Mouse (Mus musculus) heart, embryonic 16.5 days (tissue): ENCODE data around the gene 4930402H24Rik. TPM values are rescaled to one million over a fixed set of nuclear protein-coding genes. Genes with fewer than 3 reads are reported as not detected.

Source experiments
- ATAC-seq: fragments of 200-750 bp; cut with Nextera tagmentation; replicated peaks from 2 replicates; pipeline ENCODE4 v1.8.0; 2017; ENCODE audit warnings: moderate number of reproducible peaks; ENCODE audit not compliant: insufficient read depth, low FRiP score; ENCODE audit errors: extremely low read depth
- H3K27ac ChIP-seq: fragments of 300-500 bp; sonication (generic); 2 replicates; pipeline ENCODE4 v1.5.1; 2014; ENCODE audit warnings: mild to moderate bottlenecking, low read length, control low read depth, moderate library complexity
- H3K27me3 ChIP-seq: fragments of 300-500 bp; sonication (generic); 2 replicates; pipeline ENCODE4 v1.6.1; 2014; ENCODE audit warnings: low read length, mixed read lengths; ENCODE audit not compliant: control insufficient read depth, insufficient read depth
- H3K36me3 ChIP-seq: fragments of 300-500 bp; sonication (generic); 2 replicates; pipeline ENCODE4 v1.6.1; 2014; ENCODE audit not compliant: control insufficient read depth, insufficient read depth
- H3K4me1 ChIP-seq: fragments of 300-500 bp; sonication (generic); 2 replicates; pipeline ENCODE4 v1.6.1; 2014; ENCODE audit warnings: low read length, mixed read lengths; ENCODE audit not compliant: control insufficient read depth, insufficient read depth
- H3K4me2 ChIP-seq: fragments of 300-500 bp; sonication (generic); 2 replicates; pipeline ENCODE4 v1.6.1; 2014; ENCODE audit warnings: low read depth, mild to moderate bottlenecking, control low read depth, low read length
- H3K4me3 ChIP-seq: fragments of 300-500 bp; sonication (generic); 2 replicates; pipeline ENCODE4 v1.5.1; 2014; ENCODE audit warnings: mild to moderate bottlenecking, control low read depth, low read length
- H3K9ac ChIP-seq: fragments of 300-500 bp; sonication (generic); 2 replicates; pipeline ENCODE4 v1.6.1; 2014; ENCODE audit warnings: low read length, control low read depth
- H3K9me3 ChIP-seq: fragments of 300-500 bp; sonication (generic); replicated peaks from 2 replicates; pipeline ENCODE4 v1.6.1; 2016; ENCODE audit warnings: low read length; ENCODE audit not compliant: control insufficient read depth
- WGBS: fragments of 180-500 bp; shearing (Covaris S2); extraction: QIAGEN DNeasy Blood & Tissue Kit; methylation state at CpG from one replicate; pipeline ENCODE4 v1.1.7; 2014; 5-methylcytosine and 5-hydroxymethylcytosine counted together
- polyA plus RNA-seq: library from polyadenylated mRNA; unstranded; fragments of >200 nt; fragmentation: Nextera tagmentation; extraction: Ambion mirVana; gene quantifications from 2 replicates; pipeline ENCODE4 v1.2.1, GENCODE M21; 2015

4930402H24Rik gene
- polyA plus RNA-seq, 1 experiment from 2014 or later, result 51.5 TPM

DNA sequence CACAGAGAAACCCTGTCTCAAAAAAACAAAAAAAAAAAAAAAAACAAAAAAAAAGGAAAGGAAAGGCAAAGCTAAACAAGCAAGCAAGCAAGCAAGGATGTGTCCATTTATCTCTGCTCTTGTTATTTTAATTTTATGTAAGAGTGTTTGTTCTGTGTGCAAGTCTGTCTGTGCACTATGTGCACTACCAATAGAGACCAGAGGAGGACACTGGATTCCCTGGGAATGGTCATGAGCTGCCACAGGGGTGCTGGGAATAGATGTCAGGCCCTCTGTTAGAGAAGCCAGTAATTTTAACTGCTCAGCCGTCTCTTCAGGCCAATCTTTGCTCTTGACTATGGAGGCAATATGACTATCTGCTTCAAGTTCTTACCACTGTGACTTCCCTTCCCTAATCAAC lies 162.6 kb downstream of the 4930402H24Rik start:
- WGBS, result 100% methylated on average over 1 of the region's 1 CpGs
- Histone ChIP-seq H3K4me3 (no peak overlapping the region), H3K9me3 (peaks cover 4% of the 10 kb centered on the region), H3K27ac (no peak overlapping the region), H3K36me3 (peaks cover 92% of the 10 kb centered on the region), H3K9ac (no peak overlapping the region), H3K27me3 (no peaks in the 10 kb centered on the region), H3K4me2 (no peak overlapping the region), H3K4me1 (no peaks in the 10 kb centered on the region)
- ATAC-seq, result no peak

- Histone ChIP-seq H3K4me3 (no peak overlapping the region), H3K9me3 (peaks cover 4% of the 10 kb centered on the region; the same call in 1 of the 2 replicates), H3K4me1 (no peaks in the 10 kb centered on the region), H3K27me3 (no peaks in the 10 kb centered on the region), H3K4me2 (no peak overlapping the region), H3K36me3 (peaks cover 79% of the 10 kb centered on the region), H3K9ac (no peak overlapping the region), H3K27ac (no peak overlapping the region)
- no peak for ATAC-seq
- 60% methylated on average over 4 of the region's 4 CpGs for WGBS
These were observed 166.1 kb downstream of the 4930402H24Rik start for GRCm38 (mm10) chr2:130740096-130740495.

DNA sequence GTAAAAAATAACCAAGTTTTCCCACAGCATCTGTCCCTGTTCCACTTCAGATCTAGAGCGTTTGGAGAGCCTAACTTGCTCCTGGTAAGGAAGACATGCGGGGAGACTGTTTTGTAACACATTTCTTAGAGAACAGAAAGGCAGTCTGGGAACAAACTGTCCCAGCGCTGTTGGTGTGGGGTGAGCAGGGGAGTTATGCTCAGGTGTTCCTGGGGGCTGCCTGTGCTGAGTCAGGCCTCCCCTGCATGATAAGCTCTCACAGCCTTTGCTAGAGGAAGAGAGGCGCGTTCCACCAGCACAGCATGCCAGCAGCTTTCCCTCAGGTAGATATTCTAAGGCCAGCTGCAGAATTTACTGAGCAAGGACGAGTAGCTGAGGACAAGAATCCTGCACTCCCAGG lies 168.2 kb downstream of the 4930402H24Rik start:
- Histone ChIP-seq H3K27ac (no peak overlapping the region), H3K4me3 (no peak overlapping the region), H3K9me3 (no peaks in the 10 kb centered on the region), H3K27me3 (no peaks in the 10 kb centered on the region), H3K4me2 (no peak overlapping the region), H3K4me1 (no peaks in the 10 kb centered on the region), H3K36me3 (peaks cover 64% of the 10 kb centered on the region), H3K9ac (no peak overlapping the region)
- no peak for ATAC-seq
- 78% methylated on average over 6 of the region's 6 CpGs for WGBS

DNA sequence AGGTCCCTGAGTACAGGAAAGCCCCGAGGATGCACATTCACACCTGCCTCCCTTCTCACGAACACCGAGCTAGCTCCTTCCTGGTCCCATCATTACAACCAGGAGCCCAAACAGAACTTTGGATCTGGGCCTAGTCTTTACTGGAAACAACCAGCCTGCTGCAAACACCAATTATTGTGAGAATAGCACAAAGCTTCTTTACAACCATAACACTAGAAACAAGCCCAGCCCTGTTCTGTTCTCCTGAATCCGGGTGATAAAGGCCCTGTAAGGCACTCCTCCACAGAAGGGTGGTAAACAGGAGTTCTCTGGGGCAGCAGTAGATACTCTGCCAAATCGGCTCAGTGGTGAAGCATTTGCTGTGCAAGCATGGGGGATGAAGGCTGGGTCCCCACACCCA lies 170.9 kb downstream of the 4930402H24Rik start:
- no peak overlapping the region for H3K4me2 ChIP-seq
- H3K27ac ChIP-seq, result no peak overlapping the region
- H3K4me3 ChIP-seq, result no peak overlapping the region
- no peak for ATAC-seq
- peaks cover 59% of the 10 kb centered on the region for H3K36me3 ChIP-seq
- 79% methylated on average over 5 of the region's 5 CpGs for WGBS
- H3K4me1 ChIP-seq, result no peaks in the 10 kb centered on the region
- H3K27me3 ChIP-seq, result no peaks in the 10 kb centered on the region
- no peaks in the 10 kb centered on the region for H3K9me3 ChIP-seq
- no peak overlapping the region for H3K9ac ChIP-seq

DNA sequence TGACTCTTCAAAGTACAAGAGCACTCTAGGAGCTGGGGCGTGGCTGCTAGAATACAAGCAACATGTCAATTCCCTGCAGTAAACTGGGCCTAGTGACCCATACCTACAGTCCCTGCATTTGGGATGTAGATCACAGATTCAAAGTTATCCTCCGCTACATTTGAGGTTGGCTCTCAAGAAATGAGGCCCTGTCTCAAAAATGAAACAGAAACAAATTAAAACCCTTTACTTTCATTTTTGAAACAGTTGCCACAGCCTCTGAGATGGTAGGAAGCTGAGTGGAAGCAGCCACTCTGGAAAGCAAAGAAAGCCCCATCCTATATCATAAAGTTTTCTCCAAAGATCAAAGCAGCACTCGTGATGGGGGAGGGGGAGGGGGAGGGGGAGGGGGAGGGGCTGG lies 172.8 kb downstream of the 4930402H24Rik start:
- no peak overlapping the region for H3K27ac ChIP-seq
- 81% methylated on average over 3 of the region's 3 CpGs for WGBS
- no peak overlapping the region for H3K9ac ChIP-seq
- no peaks in the 10 kb centered on the region for H3K9me3 ChIP-seq
- no peaks in the 10 kb centered on the region for H3K27me3 ChIP-seq
- no peak overlapping the region for H3K4me2 ChIP-seq
- peaks cover 61% of the 10 kb centered on the region for H3K36me3 ChIP-seq
- no peak for ATAC-seq
- no peaks in the 10 kb centered on the region for H3K4me1 ChIP-seq
- H3K4me3 ChIP-seq, result no peak overlapping the region

DNA sequence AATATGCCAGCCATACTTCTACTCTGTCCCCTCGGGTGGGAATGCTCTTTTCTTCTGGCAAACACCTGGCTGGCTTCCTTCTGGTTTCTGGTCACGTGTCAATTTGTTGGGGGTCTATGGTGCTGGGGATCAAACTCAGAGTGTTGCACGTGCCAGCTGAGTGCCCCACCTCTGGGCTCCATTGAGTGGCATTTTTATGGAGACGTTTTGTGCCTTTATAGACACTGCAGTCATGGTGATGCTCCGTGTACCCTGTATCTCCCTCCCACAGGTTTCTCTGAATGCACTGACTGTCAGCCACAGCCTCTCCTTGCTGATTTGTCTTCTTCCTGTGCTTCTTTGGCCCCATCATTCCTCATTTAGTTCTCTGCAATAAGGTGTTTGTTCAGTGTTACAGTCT lies 174.4 kb downstream of the 4930402H24Rik start:
- Histone ChIP-seq H3K4me2 (no peak overlapping the region), H3K36me3 (peaks cover 65% of the 10 kb centered on the region), H3K4me3 (no peak overlapping the region), H3K27ac (no peak overlapping the region), H3K27me3 (no peaks in the 10 kb centered on the region), H3K4me1 (no peaks in the 10 kb centered on the region), H3K9ac (no peak overlapping the region), H3K9me3 (0 out of 2 replicates have a peak, but pooled peaks cover 3% of the 10 kb centered on the region)
- ATAC-seq, result no peak
- 70% methylated on average over 5 of the region's 5 CpGs for WGBS

DNA sequence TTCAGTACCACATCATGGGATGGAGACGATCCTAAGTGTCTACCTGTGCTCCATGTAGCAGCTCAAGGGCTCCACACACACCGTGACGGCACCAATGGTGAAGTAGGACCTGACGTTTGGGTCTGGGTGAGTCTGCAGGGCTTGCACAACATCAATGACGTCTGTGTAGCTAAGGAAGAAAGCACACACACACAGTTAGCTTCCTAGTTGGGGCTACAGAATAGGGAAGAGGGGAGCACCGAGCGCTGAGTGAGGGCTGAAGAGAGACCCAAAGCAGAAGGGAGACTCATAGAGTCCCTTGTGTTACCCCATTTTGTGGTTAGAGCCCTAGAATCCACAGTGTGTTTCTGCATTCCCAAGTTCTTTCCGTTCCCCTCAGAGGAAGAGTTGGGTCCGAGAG lies 175.5 kb downstream of the 4930402H24Rik start:
- H3K4me1 ChIP-seq, result no peaks in the 10 kb centered on the region
- H3K9ac ChIP-seq, result no peak overlapping the region
- H3K4me3 ChIP-seq, result no peak overlapping the region
- WGBS, result 84% methylated on average over 9 of the region's 9 CpGs
- H3K4me2 ChIP-seq, result no peak overlapping the region
- 0 out of 2 replicates have a peak, but pooled peaks cover 3% of the 10 kb centered on the region for H3K9me3 ChIP-seq
- no peaks in the 10 kb centered on the region for H3K27me3 ChIP-seq
- peaks cover 68% of the 10 kb centered on the region for H3K36me3 ChIP-seq
- no peak for ATAC-seq
- no peak overlapping the region for H3K27ac ChIP-seq

DNA sequence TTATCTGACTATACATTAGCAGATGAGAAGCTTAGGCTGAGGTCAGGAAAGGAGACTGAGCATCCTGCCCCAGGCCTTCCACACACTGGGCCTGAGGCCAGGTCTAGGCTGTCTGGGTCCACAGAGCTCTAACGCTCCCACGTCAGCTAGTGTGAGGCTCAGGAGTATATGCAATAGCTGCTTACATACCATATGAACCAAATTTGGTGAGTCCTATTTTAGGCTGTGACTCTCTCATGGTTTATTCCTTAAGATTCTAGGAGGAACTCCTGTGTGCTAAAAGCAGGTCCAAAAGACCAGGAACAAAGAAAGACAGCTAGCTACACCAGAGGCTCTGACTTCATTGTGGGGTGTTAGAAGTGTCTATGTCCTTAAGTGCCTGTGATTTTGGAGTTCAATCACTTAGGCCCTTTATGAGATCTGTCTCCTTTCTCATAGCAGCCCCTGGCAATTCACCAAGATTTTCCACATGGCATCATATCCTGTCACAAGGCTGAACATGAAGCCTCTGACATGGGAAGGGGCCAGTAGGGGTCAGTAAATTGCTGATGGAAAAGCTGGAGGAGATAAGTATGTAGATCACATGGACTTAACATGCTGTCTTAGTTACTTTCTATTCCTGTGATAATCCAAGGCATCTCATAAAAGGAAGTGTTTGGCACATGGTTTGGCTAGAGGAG lies 177.2 kb downstream of the 4930402H24Rik start:
- ATAC-seq, result no peak
- Histone ChIP-seq H3K36me3 (peaks cover 70% of the 10 kb centered on the region), H3K27ac (no peak overlapping the region), H3K9ac (no peak overlapping the region), H3K4me1 (no peaks in the 10 kb centered on the region), H3K9me3 (0 out of 2 replicates have a peak, but pooled peaks cover 3% of the 10 kb centered on the region), H3K4me3 (no peak overlapping the region), H3K27me3 (no peaks in the 10 kb centered on the region), H3K4me2 (no peak overlapping the region)
- WGBS, result 73% methylated on average over 2 of the region's 2 CpGs

DNA sequence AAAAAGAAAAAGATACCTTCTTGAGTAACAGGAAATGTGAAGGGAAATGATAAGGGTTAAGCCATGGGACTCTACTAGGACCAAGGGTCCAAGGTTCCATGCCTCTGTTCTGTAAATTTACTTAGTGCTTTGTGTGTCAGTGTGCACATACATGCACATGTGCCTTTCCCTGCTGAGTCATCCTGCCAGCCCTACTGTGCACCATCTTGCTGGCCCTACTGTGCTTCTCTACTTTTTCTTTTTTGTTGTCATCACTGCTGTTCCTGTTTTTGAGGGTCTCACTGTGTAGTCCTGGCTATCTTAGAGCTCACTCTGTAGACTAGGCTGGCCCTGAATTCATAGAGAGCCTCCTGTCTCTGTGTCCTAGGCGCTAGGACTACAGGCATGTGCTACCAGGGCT lies 178.5 kb downstream of the 4930402H24Rik start:
- 84% methylated on average over 1 of the region's 1 CpGs for WGBS
- Histone ChIP-seq H3K4me3 (no peak overlapping the region), H3K4me1 (no peaks in the 10 kb centered on the region)

More for the DNA sequence above, 178.5 kb downstream of the 4930402H24Rik start:
- Histone ChIP-seq H3K9me3 (0 out of 2 replicates have a peak, but pooled peaks cover 3% of the 10 kb centered on the region), H3K36me3 (peaks cover 79% of the 10 kb centered on the region), H3K27me3 (no peaks in the 10 kb centered on the region), H3K4me2 (no peak overlapping the region), H3K9ac (no peak overlapping the region), H3K27ac (no peak overlapping the region)
- ATAC-seq, result no peak
